Comparison of ENCODE assay signal across 10 mouse cellular contexts in the genomic region with DNA sequence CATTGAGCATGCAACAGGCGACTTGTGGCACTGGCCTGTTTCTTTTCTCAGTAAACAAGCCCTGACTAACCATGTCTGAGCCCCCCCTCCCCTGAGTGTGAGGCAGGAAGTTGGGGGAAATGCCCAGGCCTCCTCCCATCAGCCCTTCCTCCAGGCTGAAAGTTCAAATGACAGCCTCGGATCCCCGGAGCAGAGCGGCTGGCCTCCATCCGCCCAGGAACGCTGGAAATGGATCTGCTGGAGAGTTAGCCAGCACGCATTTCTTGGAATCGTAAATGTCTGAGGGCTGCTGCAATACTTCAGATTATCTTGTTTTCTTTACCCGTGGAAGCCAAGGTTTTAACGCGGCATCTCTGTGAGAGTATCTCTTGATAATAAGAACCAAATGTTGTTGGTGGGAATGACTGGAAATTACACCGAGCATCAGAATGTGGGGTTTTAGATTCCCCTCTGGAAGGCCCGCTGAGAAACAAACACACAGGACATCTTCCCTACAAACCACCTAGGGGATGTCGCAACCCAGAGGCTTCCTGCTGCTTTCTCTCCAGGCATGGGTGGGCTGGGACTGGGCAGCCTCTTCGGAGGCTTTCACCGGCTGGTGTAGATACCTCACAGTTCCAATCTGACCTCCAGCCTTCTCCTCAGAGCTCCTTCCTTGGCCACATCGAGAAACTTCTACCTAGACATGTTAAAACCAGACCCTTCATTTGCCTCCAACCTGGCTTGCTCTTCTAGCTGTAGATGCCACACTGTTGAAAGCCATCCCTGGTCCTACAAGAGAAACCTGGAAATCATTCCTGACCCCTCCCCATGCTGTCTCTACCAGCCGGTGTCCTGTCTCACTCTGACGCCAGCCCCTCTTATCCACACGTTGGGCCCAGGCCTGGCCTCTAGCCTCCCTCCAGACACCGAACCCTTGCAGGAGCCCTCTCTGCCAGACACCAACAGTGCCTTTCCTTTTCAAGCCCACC. TPM values are rescaled to one million over a fixed set of nuclear protein-coding genes. Genes with fewer than 3 reads are reported as not detected.
DNase-seq lines count a peak whose midpoint lies in the region; ATAC-seq lines count a peak whose summit lies in the region.
"Had no signal": no experiment of that assay in that cellular context is flagged by ENCODE, and none has a peak within 500 bp of the region (broad histone marks: within the 10 kb centered on the region; RNA-seq: fewer than 3 reads in every experiment).

No protein-coding gene starts in this region.

- H3K27me3 ChIP-seq in kidney, embryonic 16.5 days (ENCODE audit: insufficient read depth, low read length) = no peaks in the 10 kb centered on the region

- 34% methylated on average over 21 of the region's 21 CpGs for WGBS in kidney, embryonic 16.5 days

- H3K4me3 ChIP-seq in kidney, embryonic 16.5 days (ENCODE audit: low read length) = no peak overlapping the region

- H3K27ac ChIP-seq in kidney, embryonic 16.5 days (ENCODE audit: low read length) = peak overlapping the region; percentile 83

- DNase-seq in kidney, adult 11 months = peak; percentile 23
- no peak for DNase-seq in kidney, adult 9 months
- DNase-seq in gastrocnemius, postnatal 25 days = peak; percentile 61
- peak; percentile 58 for DNase-seq in skeletal muscle tissue, adult 2 months (ENCODE audit: low read depth, low spot score)
- DNase-seq in cerebellum, adult 8-10 months = no peak
- no peak for DNase-seq in natural killer cell, adult 2 months (ENCODE audit: low spot score in 2 of 2)
- no peak for DNase-seq in MN1 (ENCODE audit: low spot score)
- DNase-seq: cerebellum, postnatal 14 days had no signal

- H3K4me2 ChIP-seq in kidney, embryonic 16.5 days (replicated peaks; ENCODE audit: low read depth, low read length) = no peak overlapping the region

- no peaks in the 10 kb centered on the region; the same call in 1 of the 2 replicates for H3K9me3 ChIP-seq in kidney, embryonic 16.5 days (ENCODE audit: low read length)

- H3K4me1 ChIP-seq in kidney, embryonic 16.5 days (ENCODE audit: insufficient read depth, low read length) = peaks cover 22% of the 10 kb centered on the region

- no peak overlapping the region; the same call in 1 of the 2 replicates for H3K9ac ChIP-seq in kidney, embryonic 16.5 days (replicated peaks; ENCODE audit: low read length)

- H3K36me3 ChIP-seq in kidney, embryonic 16.5 days (ENCODE audit: insufficient read depth, low read length) = no peaks in the 10 kb centered on the region

- peak; percentile 72 for ATAC-seq in kidney, embryonic 16.5 days (ENCODE audit: low FRiP score, low TSS enrichment)

RNA-seq across cellular contexts. Expression of a gene that starts 31.1 kb away (rescaled TPM):
- not detected for total RNA-seq in gastrocnemius, postnatal 25 days (2021)
- polyA plus RNA-seq in kidney, embryonic 16.5 days (2015; fragmentation: Nextera tagmentation; extraction: Ambion mirVana) = 0.30 and 0.40 TPM in 2 replicates
- polyA plus RNA-seq: liver, embryonic 16.5 days had no signal

RNA-seq across cellular contexts. Expression of a gene that starts 31.2 kb away (rescaled TPM):
- not detected for total RNA-seq in gastrocnemius, postnatal 25 days (2021)
- 0.21 and 0.24 TPM in 2 replicates for polyA plus RNA-seq in kidney, embryonic 16.5 days (2015; fragmentation: Nextera tagmentation; extraction: Ambion mirVana)

RNA-seq across cellular contexts. Expression of a gene that starts 42.8 kb away (rescaled TPM):
- total RNA-seq in gastrocnemius, postnatal 25 days (2021) = 1 to 10 TPM; 8.5 to 9.0 TPM
- 202 and 212 TPM in 2 replicates for polyA plus RNA-seq in kidney, embryonic 16.5 days (2015; fragmentation: Nextera tagmentation; extraction: Ambion mirVana)

Comparison
In these comparisons a context has a peak if more than half of its experiments do, and no peak if none do; other contexts are left out.
1. DNase-seq: peak in kidney, adult 11 months (single experiment), gastrocnemius, postnatal 25 days (single experiment) and skeletal muscle tissue, adult 2 months (single experiment); none in kidney, adult 9 months (single experiment), cerebellum, adult 8-10 months (single experiment), natural killer cell, adult 2 months (0 of 2) and MN1 (single experiment).